Mouse (Mus musculus): ENCODE data around the gene Tldc2. TPM values are rescaled to one million over a fixed set of nuclear protein-coding genes. Genes with fewer than 3 reads are reported as not detected.

Gene Tldc2
- total and polyA plus RNA-seq, 2 experiments from 2014 or later: not detected

DNA sequence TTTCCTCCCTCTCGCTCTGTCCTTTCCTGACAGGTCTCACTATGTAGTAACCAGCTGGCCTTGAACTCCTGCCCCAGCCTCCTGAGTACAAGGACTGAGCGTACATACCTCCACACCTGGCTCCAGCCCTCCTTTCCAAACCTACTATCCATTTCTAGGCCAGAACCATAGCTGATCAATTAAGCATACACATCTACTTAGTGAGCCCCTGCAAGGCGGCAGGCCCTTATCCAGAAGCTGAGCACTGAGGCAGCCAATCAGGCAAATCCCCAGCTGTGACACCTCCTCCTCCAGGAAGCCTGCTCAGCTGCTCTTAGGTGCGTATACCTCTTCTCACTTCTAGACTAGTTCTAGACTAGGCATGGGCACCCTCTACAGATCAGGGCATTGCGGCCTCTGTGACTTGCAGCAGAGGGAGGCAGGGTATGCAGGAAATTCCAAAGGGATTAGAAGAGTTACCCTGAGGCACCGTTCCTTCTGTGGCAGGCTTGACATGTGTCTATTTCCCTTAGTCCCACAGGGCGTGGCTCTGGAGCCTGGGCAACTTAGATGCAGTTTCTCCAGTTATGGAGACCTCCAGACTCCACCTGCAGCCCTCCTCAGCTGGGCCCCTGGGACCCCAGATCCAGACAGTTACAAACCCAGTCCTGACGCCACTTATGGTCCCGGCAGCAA, 14.4 kb upstream of the Tldc2 start:
- no peak overlapping the region for H3K4me2 ChIP-seq (ENCODE audit: low read depth)
- ATAC-seq (no peak), DNase-seq (no peak)
- H3K4me1 ChIP-seq (ENCODE audit: insufficient read depth): peaks cover 65% of the 10 kb centered on the region
- peaks cover 20% of the 10 kb centered on the region for H3K36me3 ChIP-seq (ENCODE audit: insufficient read depth)
- no peaks in the 10 kb centered on the region for H3K27me3 ChIP-seq (ENCODE audit: insufficient read depth, low read length)
- no peak for TF ChIP-seq CTCF (IDR thresholded peaks at IDR 0.05; ENCODE audit: low read depth)
- no peak overlapping the region for H3K27ac ChIP-seq (ENCODE audit: low read depth, low read length)
- WGBS: 70% methylated on average over 9 of the region's 9 CpGs
- no peak overlapping the region for H3K4me3 ChIP-seq (ENCODE audit: low read depth, low read length)
- H3K9ac ChIP-seq: no peak overlapping the region
- H3K9me3 ChIP-seq (ENCODE audit: low read length): no peaks in the 10 kb centered on the region

GRCm38 (mm10) chr2:157073378-157074052, 13.3 kb upstream of the Tldc2 start:
- H3K4me2 ChIP-seq (ENCODE audit: low read depth): peak overlapping the region; percentile 94
- DNase-seq: no peak
- WGBS: 72% methylated on average over 9 of the region's 9 CpGs
- H3K9ac ChIP-seq: no peak overlapping the region
- no peak for TF ChIP-seq CTCF (IDR thresholded peaks at IDR 0.05; ENCODE audit: low read depth)
- H3K36me3 ChIP-seq (ENCODE audit: insufficient read depth): peaks cover 20% of the 10 kb centered on the region
- peaks cover 65% of the 10 kb centered on the region for H3K4me1 ChIP-seq (ENCODE audit: insufficient read depth)
- no peak for ATAC-seq
- no peak overlapping the region for H3K4me3 ChIP-seq (ENCODE audit: low read depth, low read length)
- no peak overlapping the region for H3K27ac ChIP-seq (ENCODE audit: low read depth, low read length)
- no peaks in the 10 kb centered on the region for H3K27me3 ChIP-seq (ENCODE audit: insufficient read depth, low read length)
- no peaks in the 10 kb centered on the region for H3K9me3 ChIP-seq (ENCODE audit: low read length)

DNA sequence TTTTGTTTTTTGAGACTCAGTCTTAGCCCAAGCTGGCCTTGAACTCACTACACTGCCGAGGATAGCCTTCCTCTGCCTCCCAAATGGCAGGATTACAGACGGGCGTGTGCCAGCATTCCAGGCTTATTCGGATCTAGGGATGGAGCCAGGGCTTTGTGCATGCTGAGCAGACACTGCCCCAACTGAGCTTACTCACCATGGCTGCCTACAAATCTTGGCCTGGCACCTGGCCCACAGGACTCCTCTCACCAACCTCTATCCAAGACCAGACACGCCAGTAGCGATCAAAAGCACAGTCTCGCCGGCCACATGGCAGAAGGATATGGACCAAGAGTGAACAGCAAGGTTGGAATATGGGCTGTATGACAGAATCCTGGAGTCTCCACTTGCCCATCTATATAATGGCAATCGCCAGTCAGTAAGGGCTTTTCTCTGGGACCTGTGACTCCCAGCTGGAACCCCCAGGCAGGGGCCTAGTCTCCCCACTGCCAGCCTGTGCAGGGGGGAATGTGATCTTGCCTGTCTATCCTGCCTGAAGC, 12.6 kb upstream of the Tldc2 start:
- Histone ChIP-seq H3K27ac (ENCODE audit: low read depth, low read length) (no peak overlapping the region), H3K27me3 (ENCODE audit: insufficient read depth, low read length) (no peaks in the 10 kb centered on the region), H3K4me2 (ENCODE audit: low read depth) (peak overlapping the region; percentile 94), H3K36me3 (ENCODE audit: insufficient read depth) (peaks cover 20% of the 10 kb centered on the region), H3K9me3 (ENCODE audit: low read length) (no peaks in the 10 kb centered on the region), H3K4me1 (ENCODE audit: insufficient read depth) (peaks cover 62% of the 10 kb centered on the region), H3K9ac (peak overlapping the region; percentile 31; the same call in 1 of the 2 replicates), H3K4me3 (ENCODE audit: low read depth, low read length) (no peak overlapping the region; the same call in 1 of the 2 replicates)
- TF ChIP-seq CTCF (IDR thresholded peaks at IDR 0.05; ENCODE audit: low read depth): no peak
- 44% methylated on average over 9 of the region's 9 CpGs for WGBS
- ATAC-seq (no peak), DNase-seq (no peak)

GRCm38 (mm10) chr2:157074772-157075171, 12.1 kb upstream of the Tldc2 start:
- Histone ChIP-seq H3K27me3 (ENCODE audit: insufficient read depth, low read length) (no peaks in the 10 kb centered on the region), H3K9me3 (ENCODE audit: low read length) (no peaks in the 10 kb centered on the region), H3K4me1 (ENCODE audit: insufficient read depth) (peaks cover 59% of the 10 kb centered on the region), H3K4me2 (ENCODE audit: low read depth) (peak overlapping the region; percentile 94), H3K4me3 (ENCODE audit: low read depth, low read length) (peak overlapping the region; percentile 14; the same call in 1 of the 2 replicates), H3K27ac (ENCODE audit: low read depth, low read length) (no peak overlapping the region), H3K36me3 (ENCODE audit: insufficient read depth) (peaks cover 20% of the 10 kb centered on the region), H3K9ac (0 out of 2 replicates have a peak overlapping the region, but pooled peaks have one; percentile 31)
- ATAC-seq: no peak
- WGBS: 43% methylated on average over 5 of the region's 5 CpGs
- DNase-seq: no peak
- no peak for TF ChIP-seq CTCF (IDR thresholded peaks at IDR 0.05; ENCODE audit: low read depth)

- no peak overlapping the region for H3K9ac ChIP-seq
- WGBS: 84% methylated on average over 3 of the region's 3 CpGs
- H3K36me3 ChIP-seq (ENCODE audit: insufficient read depth): peaks cover 20% of the 10 kb centered on the region
- no peak for TF ChIP-seq CTCF (IDR thresholded peaks at IDR 0.05; ENCODE audit: low read depth)
- no peaks in the 10 kb centered on the region for H3K9me3 ChIP-seq (ENCODE audit: low read length)
- no peaks in the 10 kb centered on the region for H3K27me3 ChIP-seq (ENCODE audit: insufficient read depth, low read length)
- peak overlapping the region; percentile 94 for H3K4me2 ChIP-seq (ENCODE audit: low read depth)
- ATAC-seq (no peak), DNase-seq (no peak)
- peak overlapping the region; percentile 92; the same call in 1 of the 2 replicates for H3K4me3 ChIP-seq (ENCODE audit: low read depth, low read length)
- peaks cover 57% of the 10 kb centered on the region for H3K4me1 ChIP-seq (ENCODE audit: insufficient read depth)
- no peak overlapping the region for H3K27ac ChIP-seq (ENCODE audit: low read depth, low read length)
Measured at GRCm38 (mm10) chr2:157075226-157075625, 11.6 kb upstream of the Tldc2 start.

DNA sequence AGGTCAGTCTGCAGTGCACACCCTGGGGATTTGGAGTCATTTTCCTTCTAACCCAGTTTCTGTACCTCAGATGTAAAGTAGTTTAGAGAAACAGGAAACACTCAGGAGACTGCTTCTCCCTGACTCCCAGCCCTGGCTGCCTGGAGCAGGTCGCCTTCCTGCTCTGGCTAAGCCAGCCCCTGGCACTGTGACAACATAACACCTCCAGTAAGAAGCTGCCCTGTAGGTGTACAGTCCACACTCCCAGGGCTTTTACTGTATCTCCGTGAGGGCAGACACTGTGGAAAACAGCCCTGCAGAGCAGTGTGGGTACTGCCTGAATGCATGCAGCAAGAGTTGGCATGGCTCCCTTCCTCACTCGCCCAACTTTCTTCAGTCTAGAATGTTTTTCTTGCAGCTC, 11.2 kb upstream of the Tldc2 start:
- 33% methylated on average over 3 of the region's 3 CpGs for WGBS
- no peaks in the 10 kb centered on the region for H3K9me3 ChIP-seq (ENCODE audit: low read length)
- H3K4me1 ChIP-seq (ENCODE audit: insufficient read depth): peaks cover 52% of the 10 kb centered on the region
- peaks cover 20% of the 10 kb centered on the region for H3K36me3 ChIP-seq (ENCODE audit: insufficient read depth)
- DNase-seq: peak; percentile 53
- H3K4me3 ChIP-seq (ENCODE audit: low read depth, low read length): peak overlapping the region; percentile 92
- H3K4me2 ChIP-seq (ENCODE audit: low read depth): peak overlapping the region; percentile 94
- TF ChIP-seq CTCF (IDR thresholded peaks at IDR 0.05; ENCODE audit: low read depth): peak; percentile 30; the same call in 1 of the 2 replicates
- no peaks in the 10 kb centered on the region for H3K27me3 ChIP-seq (ENCODE audit: insufficient read depth, low read length)
- 0 out of 2 replicates have a peak overlapping the region, but pooled peaks have one; percentile 2 for H3K9ac ChIP-seq
- ATAC-seq: no peak
- no peak overlapping the region for H3K27ac ChIP-seq (ENCODE audit: low read depth, low read length)

DNA sequence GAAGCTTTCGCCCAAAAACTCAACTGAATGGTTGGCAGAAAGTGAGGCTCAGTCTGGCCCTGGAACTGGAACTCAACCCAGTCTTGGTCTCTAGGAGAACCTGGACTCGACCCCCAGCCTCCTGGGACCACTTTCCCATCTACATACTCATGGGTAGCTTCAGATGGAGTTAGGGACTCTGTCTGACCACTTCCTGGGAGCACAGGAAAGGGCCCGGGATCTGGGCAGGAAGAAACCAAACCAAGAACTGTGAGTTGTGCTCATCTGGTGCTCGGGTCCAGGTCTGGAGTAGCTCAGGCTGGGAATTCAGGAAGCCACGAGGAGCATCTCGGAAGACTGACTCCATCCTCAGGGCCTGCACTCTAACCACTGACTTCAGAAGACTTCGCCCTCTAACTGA, 10.3 kb upstream of the Tldc2 start:
- DNase-seq: no peak
- Histone ChIP-seq H3K27me3 (ENCODE audit: insufficient read depth, low read length) (no peaks in the 10 kb centered on the region), H3K4me3 (ENCODE audit: low read depth, low read length) (peak overlapping the region; percentile 92), H3K4me1 (ENCODE audit: insufficient read depth) (peaks cover 45% of the 10 kb centered on the region), H3K4me2 (ENCODE audit: low read depth) (peak overlapping the region; percentile 94), H3K36me3 (ENCODE audit: insufficient read depth) (peaks cover 20% of the 10 kb centered on the region), H3K9me3 (ENCODE audit: low read length) (no peaks in the 10 kb centered on the region), H3K9ac (peak overlapping the region; percentile 94), H3K27ac (ENCODE audit: low read depth, low read length) (no peak overlapping the region)
- no peak for TF ChIP-seq CTCF (IDR thresholded peaks at IDR 0.05; ENCODE audit: low read depth)
- no peak for ATAC-seq
- 79% methylated on average over 7 of the region's 7 CpGs for WGBS
